Mouse (Mus musculus) midbrain, embryonic 15.5 days (tissue): ENCODE data around the gene Pabpn1. TPM values are rescaled to one million over a fixed set of nuclear protein-coding genes. Genes with fewer than 3 reads are reported as not detected.

Experiments used
- ATAC-seq: fragments of 200-750 bp; cut with Nextera tagmentation; replicated peaks from 2 replicates; pipeline ENCODE4 v1.8.0; 2017; ENCODE audit warnings: moderate TSS enrichment
- H3K27ac ChIP-seq: fragments of 300-500 bp; sonication (generic); 2 replicates; pipeline ENCODE4 v1.5.1; 2015; ENCODE audit warnings: mild to moderate bottlenecking, inconsistent platforms
- H3K27me3 ChIP-seq: fragments of 300-500 bp; sonication (generic); replicated peaks from 2 replicates; pipeline ENCODE4 v1.6.1; 2015; ENCODE audit warnings: inconsistent platforms
- H3K36me3 ChIP-seq: fragments of 300-500 bp; sonication (generic); replicated peaks from 2 replicates; pipeline ENCODE4 v1.6.1; 2015; ENCODE audit warnings: inconsistent platforms
- H3K4me1 ChIP-seq: fragments of 300-500 bp; sonication (generic); 2 replicates; pipeline ENCODE4 v1.6.1; 2015; ENCODE audit warnings: inconsistent platforms
- H3K4me2 ChIP-seq: fragments of 300-500 bp; sonication (generic); 2 replicates; pipeline ENCODE4 v1.6.1; 2015; ENCODE audit warnings: inconsistent platforms, mild to moderate bottlenecking, moderate library complexity
- H3K4me3 ChIP-seq: fragments of 300-500 bp; sonication (generic); 2 replicates; pipeline ENCODE4 v1.5.1; 2015; ENCODE audit warnings: mild to moderate bottlenecking, inconsistent platforms
- H3K9ac ChIP-seq: fragments of 300-500 bp; sonication (generic); 2 replicates; pipeline ENCODE4 v1.6.1; 2015; ENCODE audit warnings: mild to moderate bottlenecking, inconsistent platforms
- H3K9me3 ChIP-seq: fragments of 300-500 bp; sonication (generic); 2 replicates; pipeline ENCODE4 v1.6.1; 2016; ENCODE audit warnings: inconsistent platforms
- WGBS: fragments of 180-500 bp; shearing (Covaris S2); methylation state at CpG from one replicate; pipeline ENCODE4 v1.1.7; 2015; ENCODE audit warnings: mixed read lengths; 5-methylcytosine and 5-hydroxymethylcytosine counted together
- polyA plus RNA-seq: library from polyadenylated mRNA; unstranded; fragments of >200 nt; fragmentation: Nextera tagmentation; extraction: Ambion mirVana; gene quantifications from 2 replicates; pipeline ENCODE4 v1.2.1, GENCODE M21; 2015

Pabpn1 gene
- 183 and 192 TPM in 2 replicates for polyA plus RNA-seq

DNA sequence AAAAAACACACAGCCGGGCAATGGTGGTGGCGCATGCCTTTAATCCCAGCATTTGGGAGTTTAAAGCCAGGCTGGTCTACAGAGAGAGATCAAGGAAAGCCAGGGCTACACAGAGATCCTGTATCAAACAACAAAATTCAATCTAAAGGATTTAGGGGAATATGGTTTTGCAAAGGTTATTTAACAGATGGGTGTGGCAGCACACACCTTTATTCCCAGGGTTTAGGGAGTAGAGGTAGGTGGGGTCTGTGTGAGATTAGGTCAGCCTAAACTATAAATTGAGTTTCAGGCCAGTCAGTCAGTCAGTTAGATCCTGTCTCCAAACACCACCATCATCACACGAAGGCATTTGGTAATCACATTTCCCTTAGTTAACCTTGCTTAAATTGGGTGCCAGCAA lies at the start of gene Pabpn1:
Gene Pabpn1, plus strand, starts transcription at position 301 of the 400 bp plus-strand sequence.
- Histone ChIP-seq H3K4me2 (peak within 1 kb of the TSS; percentile 49), H3K9ac (no peak within 1 kb of the TSS), H3K27me3 (no peaks in the 10 kb centered on the region), H3K4me1 (peaks cover 20% of the 10 kb centered on the region), H3K9me3 (no peaks in the 10 kb centered on the region), H3K36me3 (peaks cover 14% of the 10 kb centered on the region), H3K27ac (peak within 1 kb of the TSS; percentile 83), H3K4me3 (peak within 1 kb of the TSS; percentile 53)
- ATAC-seq = no peak
- WGBS = 93% methylated on average over 3 of the region's 3 CpGs

DNA sequence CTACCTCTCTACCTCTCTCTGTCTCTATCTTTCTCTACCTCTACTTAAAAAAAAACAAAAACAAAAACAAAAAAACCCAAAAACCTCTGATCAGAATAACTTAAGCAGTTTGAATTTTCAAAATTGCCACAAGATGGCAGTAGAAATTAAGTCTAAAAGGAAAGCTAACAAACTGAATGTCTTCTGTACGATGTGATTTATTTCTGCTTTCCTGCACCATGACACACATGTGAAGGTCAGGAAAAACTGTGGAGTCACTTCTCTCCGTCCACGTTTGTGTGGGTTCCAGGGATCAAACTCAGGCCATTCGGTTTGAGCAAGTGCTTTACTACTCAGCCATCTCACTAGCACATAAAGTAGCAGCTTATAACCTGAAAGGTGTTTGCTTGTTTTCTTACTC lies 48.8 kb upstream of the Pabpn1 start:
- Histone ChIP-seq H3K4me2 (no peak overlapping the region), H3K27ac (no peak overlapping the region), H3K4me1 (no peaks in the 10 kb centered on the region), H3K4me3 (no peak overlapping the region), H3K36me3 (no peaks in the 10 kb centered on the region), H3K9me3 (no peaks in the 10 kb centered on the region), H3K27me3 (peaks cover 5% of the 10 kb centered on the region; the same call in 1 of the 2 replicates), H3K9ac (no peak overlapping the region)
- WGBS = 4% methylated on average over 4 of the region's 4 CpGs
- ATAC-seq = no peak

DNA sequence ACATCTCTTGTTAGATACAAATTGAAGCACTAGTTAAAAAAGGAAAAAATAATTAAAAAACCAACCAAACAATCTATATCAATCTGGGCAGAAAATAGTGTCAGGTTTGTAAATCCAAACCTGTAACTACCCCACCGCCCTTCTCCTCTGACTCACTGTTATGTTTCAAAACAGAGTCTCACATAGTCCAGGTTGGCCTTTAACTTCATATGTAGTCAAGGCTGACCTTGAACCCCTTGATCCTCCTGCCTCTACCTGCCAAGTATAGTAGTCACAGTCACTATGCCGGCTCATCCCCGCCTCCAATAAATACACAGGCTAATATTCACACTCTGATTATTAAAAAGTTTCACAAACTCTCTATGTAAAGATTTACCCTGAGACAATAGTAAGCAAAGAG lies 36.6 kb upstream of the Pabpn1 start:
- Histone ChIP-seq H3K27ac (no peak overlapping the region), H3K36me3 (0 out of 2 replicates have a peak, but pooled peaks cover 4% of the 10 kb centered on the region), H3K27me3 (no peaks in the 10 kb centered on the region), H3K4me1 (no peaks in the 10 kb centered on the region), H3K4me3 (no peak overlapping the region), H3K9ac (no peak overlapping the region), H3K9me3 (no peaks in the 10 kb centered on the region), H3K4me2 (no peak overlapping the region)
- no peak for ATAC-seq
- 94% methylated on average over 3 of the region's 3 CpGs for WGBS

DNA sequence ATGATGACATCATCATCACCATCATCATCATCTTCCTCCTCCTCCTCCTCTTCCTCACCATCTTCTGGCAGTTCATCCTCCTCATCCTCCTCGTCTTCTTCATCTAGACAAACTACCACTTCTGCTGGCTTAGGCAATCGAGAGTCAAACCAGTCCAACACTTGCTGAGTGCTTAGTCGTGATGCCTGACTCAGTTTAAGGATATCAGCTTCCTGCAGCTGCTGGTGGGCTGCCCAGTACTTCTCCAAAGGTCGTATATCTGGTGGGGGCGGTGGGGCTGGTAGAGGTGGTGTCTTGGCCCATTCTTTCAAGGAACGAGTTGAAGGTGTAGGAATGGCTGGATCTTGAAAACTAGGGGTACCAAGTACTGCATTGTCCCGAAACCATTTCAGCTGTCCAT lies 35.6 kb upstream of the Pabpn1 start:
- Histone ChIP-seq H3K9ac (no peak overlapping the region), H3K4me2 (no peak overlapping the region), H3K27ac (no peak overlapping the region), H3K36me3 (0 out of 2 replicates have a peak, but pooled peaks cover 4% of the 10 kb centered on the region), H3K27me3 (no peaks in the 10 kb centered on the region), H3K9me3 (no peaks in the 10 kb centered on the region), H3K4me3 (no peak overlapping the region), H3K4me1 (no peaks in the 10 kb centered on the region)
- WGBS = 92% methylated on average over 7 of the region's 7 CpGs
- ATAC-seq = no peak

DNA sequence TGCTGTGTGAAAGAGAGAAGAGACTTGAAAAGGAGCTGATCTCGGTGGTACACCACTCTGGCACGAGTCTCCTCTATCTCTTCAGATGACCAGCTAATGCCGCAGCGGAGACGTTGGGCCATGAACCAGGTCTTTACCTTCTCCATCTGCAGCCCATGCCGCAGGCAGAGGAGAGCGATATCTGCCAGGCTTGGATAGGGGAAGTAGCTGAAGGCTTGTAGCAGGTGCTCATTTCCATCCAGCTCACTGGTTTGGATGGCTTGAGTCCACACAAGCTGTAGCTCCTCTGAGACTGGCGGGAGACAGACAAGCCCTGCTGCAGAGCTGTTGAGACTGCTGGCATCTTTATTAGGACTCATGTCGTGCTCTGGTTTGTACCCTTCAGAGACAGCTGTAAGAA lies 34.4 kb upstream of the Pabpn1 start:
- Histone ChIP-seq H3K4me2 (no peak overlapping the region), H3K4me3 (no peak overlapping the region), H3K27ac (no peak overlapping the region), H3K27me3 (no peaks in the 10 kb centered on the region), H3K36me3 (0 out of 2 replicates have a peak, but pooled peaks cover 4% of the 10 kb centered on the region), H3K4me1 (no peaks in the 10 kb centered on the region), H3K9me3 (no peaks in the 10 kb centered on the region), H3K9ac (no peak overlapping the region)
- no peak for ATAC-seq
- WGBS = 88% methylated on average over 9 of the region's 9 CpGs

DNA sequence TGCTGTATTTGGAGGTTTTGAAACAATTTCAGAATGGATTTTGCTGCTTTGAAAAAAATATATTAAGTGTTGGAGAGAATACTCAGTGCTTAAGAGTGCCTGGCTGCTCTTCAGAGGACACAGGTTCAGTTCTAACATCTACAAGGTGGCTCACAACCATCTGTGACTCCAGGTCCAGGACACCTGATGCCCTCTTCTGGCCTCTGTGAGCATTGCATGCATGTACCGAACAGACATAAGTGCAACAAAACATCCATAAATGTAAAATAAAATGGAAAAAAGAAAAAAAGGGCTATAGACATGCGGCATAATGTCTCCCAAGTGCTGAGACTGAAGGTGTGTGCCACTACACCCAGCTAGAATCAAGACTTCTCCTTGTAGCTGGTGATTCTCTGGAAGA lies 31.8 kb upstream of the Pabpn1 start:
- Histone ChIP-seq H3K36me3 (0 out of 2 replicates have a peak, but pooled peaks cover 4% of the 10 kb centered on the region), H3K9me3 (no peaks in the 10 kb centered on the region), H3K9ac (no peak overlapping the region), H3K4me3 (no peak overlapping the region), H3K27ac (no peak overlapping the region), H3K27me3 (no peaks in the 10 kb centered on the region), H3K4me2 (no peak overlapping the region), H3K4me1 (peaks cover 9% of the 10 kb centered on the region)
- ATAC-seq = no peak
- WGBS = 38% methylated on average over 2 of the region's 2 CpGs

DNA sequence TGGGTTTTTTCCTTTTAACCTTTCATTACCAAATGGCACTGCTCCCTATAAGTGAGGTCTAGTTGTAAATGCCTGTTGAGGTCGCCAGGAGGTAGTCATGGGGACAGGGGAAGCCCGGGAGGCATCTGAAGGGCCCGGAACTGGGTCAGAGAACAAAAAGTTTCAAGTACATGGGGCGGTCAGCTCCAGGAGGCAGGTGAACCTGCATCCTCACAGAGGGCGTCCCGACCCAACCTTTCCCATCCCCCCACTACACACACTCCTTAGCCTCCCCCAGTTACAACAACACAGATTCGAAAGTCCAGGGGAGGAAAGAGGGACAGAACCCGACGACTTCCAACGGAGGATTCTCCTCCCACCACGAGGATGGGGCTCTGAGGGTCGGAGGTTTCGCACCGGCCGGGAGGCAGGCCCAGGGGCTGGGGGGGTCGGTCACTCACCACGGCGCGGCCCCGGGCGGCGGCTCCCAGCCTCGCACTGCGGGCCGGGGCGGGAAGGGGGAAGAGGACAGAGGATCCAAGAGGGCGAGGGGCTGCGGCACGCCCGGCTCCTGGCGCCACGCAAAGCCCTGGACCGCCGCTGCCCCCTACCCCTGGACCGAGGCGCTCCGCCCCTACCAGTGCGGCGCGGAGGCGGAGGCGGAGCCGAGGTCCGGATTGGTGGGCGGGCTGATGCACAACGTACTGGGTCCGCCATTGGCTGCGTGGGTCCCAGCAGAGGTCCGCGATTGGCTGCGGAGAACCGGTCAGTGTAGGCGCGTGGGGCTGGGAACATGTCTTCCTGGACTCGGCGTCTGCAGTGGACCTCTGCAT lies 28.6 kb upstream of the Pabpn1 start:
- H3K4me1 ChIP-seq = peaks cover 9% of the 10 kb centered on the region
- no peaks in the 10 kb centered on the region for H3K27me3 ChIP-seq
- H3K9ac ChIP-seq = peak overlapping the region; percentile 94
- no peaks in the 10 kb centered on the region for H3K9me3 ChIP-seq
- H3K4me2 ChIP-seq = peak overlapping the region; percentile 62
- no peaks in the 10 kb centered on the region for H3K36me3 ChIP-seq
- peak; percentile 100 for ATAC-seq
- H3K4me3 ChIP-seq = peak overlapping the region; percentile 81
- WGBS = 0% methylated on average over 52 of the region's 56 CpGs
- peak overlapping the region; percentile 77 for H3K27ac ChIP-seq

DNA sequence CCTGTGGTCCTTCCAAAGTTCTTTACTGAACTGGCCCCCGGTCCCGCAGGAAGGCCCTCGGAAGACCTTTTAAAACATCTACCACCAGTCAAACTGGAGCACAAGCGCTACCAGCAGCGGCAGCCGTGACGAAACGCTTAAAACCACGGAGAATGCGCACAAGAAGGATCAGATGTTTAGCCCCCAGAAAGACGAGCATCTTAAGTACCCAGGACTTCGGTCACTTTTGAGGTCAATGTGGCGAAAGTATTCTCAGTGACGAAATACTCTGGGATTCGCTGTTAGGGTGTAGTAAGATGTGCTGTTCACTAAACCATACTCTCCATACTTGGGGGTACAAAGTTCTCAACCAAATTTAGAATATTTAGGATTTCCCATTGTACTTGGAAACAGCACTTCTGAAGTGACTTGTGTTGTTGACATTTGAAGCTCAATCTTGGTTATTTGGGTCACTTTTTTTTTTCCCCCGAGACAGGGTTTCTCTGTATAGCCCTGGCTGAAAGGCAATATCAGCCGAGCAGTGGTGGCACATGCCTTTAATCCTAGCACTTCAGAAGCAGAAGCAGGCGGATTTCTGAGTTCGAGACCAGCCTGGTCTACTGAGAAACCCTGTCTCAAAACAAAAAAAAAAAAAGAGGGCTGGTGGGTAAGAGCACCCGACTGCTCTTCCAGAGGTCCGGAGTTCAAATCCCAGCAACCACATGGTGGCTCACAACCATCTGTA lies 27.8 kb upstream of the Pabpn1 start:
- Histone ChIP-seq H3K4me1 (peaks cover 9% of the 10 kb centered on the region), H3K9me3 (no peaks in the 10 kb centered on the region), H3K27ac (peak overlapping the region; percentile 77), H3K4me3 (peak overlapping the region; percentile 81), H3K27me3 (no peaks in the 10 kb centered on the region), H3K4me2 (peak overlapping the region; percentile 62), H3K9ac (peak overlapping the region; percentile 94), H3K36me3 (no peaks in the 10 kb centered on the region)
- no peak; the same call in 1 of the 2 replicates for ATAC-seq
- WGBS = 17% methylated on average over 21 of the region's 21 CpGs

DNA sequence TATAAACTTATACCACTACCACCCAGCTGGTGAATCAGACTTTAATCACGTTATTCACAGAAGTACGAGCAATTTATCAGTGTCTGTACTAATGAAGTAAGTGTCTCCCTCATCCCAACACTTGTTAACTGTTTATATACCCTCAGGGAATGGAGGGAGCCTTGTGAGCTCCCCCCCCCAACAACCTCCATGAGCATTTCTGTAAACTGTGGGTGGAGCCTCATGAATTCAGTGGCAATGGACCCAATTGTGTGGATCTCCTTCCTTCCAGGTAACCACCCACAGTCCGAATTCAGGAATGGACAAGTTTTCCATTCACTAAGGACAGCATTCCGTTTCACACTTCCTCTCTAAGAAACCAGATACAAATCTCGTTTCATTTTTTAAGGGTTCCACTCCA lies 26.7 kb upstream of the Pabpn1 start:
- Histone ChIP-seq H3K9ac (no peak overlapping the region), H3K36me3 (no peaks in the 10 kb centered on the region), H3K9me3 (no peaks in the 10 kb centered on the region), H3K4me2 (no peak overlapping the region), H3K4me3 (no peak overlapping the region), H3K27me3 (no peaks in the 10 kb centered on the region), H3K27ac (no peak overlapping the region), H3K4me1 (peaks cover 9% of the 10 kb centered on the region)
- no peak for ATAC-seq
- 89% methylated on average over 5 of the region's 5 CpGs for WGBS

DNA sequence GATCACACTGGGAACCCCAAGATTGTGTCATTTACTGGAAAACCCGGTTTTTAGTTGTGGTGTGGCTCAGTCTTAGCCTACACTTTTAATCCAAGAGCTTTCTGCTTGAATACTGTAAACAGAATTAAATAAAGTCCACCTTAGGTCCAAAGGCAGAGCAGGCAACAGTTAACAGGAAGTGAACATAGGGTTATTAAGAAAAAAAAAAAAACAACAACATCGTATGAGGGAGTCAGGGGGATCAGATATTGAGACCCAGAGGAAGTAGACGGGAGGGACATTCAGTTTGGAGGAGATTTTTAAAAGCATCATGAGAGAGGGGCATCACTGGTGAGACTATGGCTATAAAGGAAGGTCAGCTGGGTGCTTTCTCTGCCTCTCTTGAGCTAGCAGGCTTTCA lies 26.0 kb upstream of the Pabpn1 start:
- Histone ChIP-seq H3K27me3 (no peaks in the 10 kb centered on the region), H3K4me3 (no peak overlapping the region), H3K36me3 (no peaks in the 10 kb centered on the region), H3K9ac (no peak overlapping the region), H3K4me2 (no peak overlapping the region), H3K4me1 (peaks cover 9% of the 10 kb centered on the region), H3K27ac (no peak overlapping the region), H3K9me3 (no peaks in the 10 kb centered on the region)
- 67% methylated on average over 3 of the region's 3 CpGs for WGBS
- no peak for ATAC-seq

DNA sequence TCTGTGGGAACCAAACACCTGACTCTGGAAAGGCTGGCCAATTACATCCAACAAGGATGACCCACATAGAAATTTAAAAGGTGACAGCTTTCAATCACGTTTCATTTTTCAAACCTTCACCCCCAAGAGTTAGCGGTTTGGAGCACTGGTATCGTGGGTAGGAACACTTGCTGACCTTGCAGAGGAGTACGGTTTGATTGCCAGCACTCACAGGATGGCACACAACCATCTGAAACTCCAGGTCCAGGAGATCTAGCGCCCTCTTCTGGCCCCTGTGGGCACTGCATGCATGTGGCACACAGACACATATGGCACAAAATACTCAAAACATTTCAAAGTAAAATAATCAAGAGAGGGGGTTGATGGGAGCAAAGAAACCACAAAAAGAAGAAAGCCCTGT lies 25.4 kb upstream of the Pabpn1 start:
- Histone ChIP-seq H3K27me3 (no peaks in the 10 kb centered on the region), H3K4me3 (no peak overlapping the region), H3K36me3 (no peaks in the 10 kb centered on the region), H3K4me2 (no peak overlapping the region), H3K27ac (no peak overlapping the region), H3K9me3 (no peaks in the 10 kb centered on the region), H3K4me1 (peaks cover 9% of the 10 kb centered on the region), H3K9ac (no peak overlapping the region)
- 58% methylated on average over 5 of the region's 5 CpGs for WGBS
- no peak for ATAC-seq

DNA sequence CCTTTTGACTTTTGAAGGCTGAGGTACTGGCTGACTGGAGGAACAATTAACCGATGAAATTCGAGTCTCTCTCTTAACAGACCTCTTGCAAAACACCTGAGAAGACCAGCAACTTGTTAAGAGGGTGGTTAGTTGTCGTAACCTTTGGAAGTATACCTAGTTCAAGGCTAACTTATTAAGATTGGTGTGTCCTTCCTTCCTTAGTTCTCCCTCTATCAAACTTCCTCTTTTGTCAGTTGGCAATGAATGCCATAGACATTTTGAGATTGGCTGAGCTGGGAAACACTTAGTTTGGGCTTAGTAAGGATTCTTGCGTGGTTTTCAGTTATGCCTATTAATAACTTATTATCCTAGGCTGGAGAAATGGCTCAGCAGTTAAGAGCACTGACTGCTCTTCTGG lies 24.3 kb upstream of the Pabpn1 start:
- no peaks in the 10 kb centered on the region for H3K9me3 ChIP-seq
- no peak overlapping the region for H3K4me2 ChIP-seq
- no peaks in the 10 kb centered on the region for H3K36me3 ChIP-seq
- 91% methylated on average over 4 of the region's 4 CpGs for WGBS
- H3K27me3 ChIP-seq = no peaks in the 10 kb centered on the region
- H3K4me1 ChIP-seq = peaks cover 9% of the 10 kb centered on the region
- no peak overlapping the region for H3K27ac ChIP-seq
- H3K4me3 ChIP-seq = no peak overlapping the region
- H3K9ac ChIP-seq = no peak overlapping the region
- ATAC-seq = no peak
